Comparison of ENCODE assay signal across 29 mouse cellular contexts in genomic region chr5:107500741-107501140, GRCm38 (mm10). TPM values are rescaled to one million over a fixed set of nuclear protein-coding genes. Genes with fewer than 3 reads are reported as not detected.
"Had no signal": no experiment of that assay in that cellular context is flagged by ENCODE, and none has a peak within 500 bp of the region (broad histone marks: within the 10 kb centered on the region; RNA-seq: fewer than 3 reads in every experiment).

No protein-coding gene starts in this region.

- H3K27me3 ChIP-seq: heart, embryonic 13.5 days; heart, embryonic 15.5 days; hindbrain, embryonic 13.5 days; hindbrain, embryonic 15.5 days; limb, embryonic 12.5 days; liver, embryonic 13.5 days; liver, embryonic 15.5 days had no signal

- H3K4me1 ChIP-seq: heart, embryonic 13.5 days; heart, embryonic 15.5 days; liver, embryonic 13.5 days; liver, embryonic 15.5 days had no signal

- DNase-seq: gastrocnemius, postnatal 14 days; gastrocnemius, postnatal 36 days; heart, adult 11 months; heart, adult 2 months; heart, postnatal 14 days; heart, postnatal 36 days; kidney, adult 11 months; kidney, adult 2 months; kidney, postnatal 10 days; kidney, postnatal 25 days; kidney, postnatal 4 days; liver; liver, embryonic 13.5 days; liver, postnatal 0 days had no signal

- H3K4me2 ChIP-seq: heart, embryonic 11.5 days; heart, embryonic 13.5 days; heart, embryonic 15.5 days; hindbrain, embryonic 13.5 days; hindbrain, embryonic 15.5 days; limb, embryonic 12.5 days; liver, embryonic 11.5 days; liver, embryonic 13.5 days; liver, embryonic 15.5 days had no signal

- H3K27ac ChIP-seq: heart, adult 2 months; heart, embryonic 13.5 days; heart, embryonic 15.5 days; hindbrain, embryonic 13.5 days; hindbrain, embryonic 15.5 days; hindbrain, postnatal 0 days; limb, embryonic 10.5 days; limb, embryonic 12.5 days; liver, embryonic 13.5 days; liver, embryonic 15.5 days had no signal

- ATAC-seq: hindbrain, postnatal 0 days; intestine, embryonic 16.5 days; liver, postnatal 0 days had no signal

- H3K36me3 ChIP-seq: heart, embryonic 15.5 days; liver, embryonic 13.5 days had no signal

- H3K4me3 ChIP-seq: heart, adult 2 months; heart, embryonic 13.5 days; heart, embryonic 15.5 days; hindbrain, embryonic 13.5 days; hindbrain, embryonic 15.5 days; limb, embryonic 10.5 days; limb, embryonic 12.5 days; liver, embryonic 13.5 days; liver, embryonic 15.5 days had no signal

- H3K9ac ChIP-seq: heart, embryonic 13.5 days; heart, embryonic 15.5 days; hindbrain, embryonic 13.5 days; hindbrain, embryonic 15.5 days; limb, embryonic 12.5 days; liver, embryonic 13.5 days; liver, embryonic 15.5 days; liver, postnatal 0 days had no signal

- H3K9me3 ChIP-seq: heart, embryonic 13.5 days; heart, embryonic 15.5 days; hindbrain, embryonic 13.5 days; hindbrain, embryonic 15.5 days; limb, embryonic 10.5 days; limb, embryonic 12.5 days; liver, embryonic 13.5 days; liver, embryonic 15.5 days had no signal

RNA-seq across cellular contexts. Expression of gene Gm42669, which starts 6.7 kb away (rescaled TPM):
- total RNA-seq: gastrocnemius, adult 18-20 months; gastrocnemius, adult 8-10 months; gastrocnemius, postnatal 14 days; gastrocnemius, postnatal 36 days; heart, adult 2 months; hematopoietic stem cell, adult 5-6 weeks had no signal
- polyA plus RNA-seq: gonadal fat pad, adult 2 months; kidney, adult 2 months had no signal

RNA-seq across cellular contexts. Expression of gene 1700028K03Rik, which starts 33.8 kb away (rescaled TPM):
- total RNA-seq: gastrocnemius, adult 8-10 months; gastrocnemius, postnatal 14 days; gastrocnemius, postnatal 36 days; heart, adult 2 months; heart, postnatal 14 days; heart, postnatal 36 days; hematopoietic stem cell, adult 5-6 weeks had no signal
- polyA plus RNA-seq: gonadal fat pad, adult 2 months; kidney, adult 2 months; liver, embryonic 15.5 days had no signal
